Mouse (Mus musculus) liver, embryonic 15.5 days (tissue): ENCODE measurements at regions not wholly inside any gene's neighbourhood (a gene's known extent, or its start where the extent isn't known, plus 50 kb on each side); places are given as distances from the start of the nearest gene placed in this dataset.
A peak's percentile ranks its signal among the peaks of the same experiment; 100 is the strongest.
"Not testable (repeated sequence)": the region's sequence is repeated elsewhere in the genome, so short reads cannot be mapped to it uniquely, and the experiment has no call there.

Source experiments
- ATAC-seq: fragments of 200-750 bp; cut with Nextera tagmentation; 2 replicates; pipeline ENCODE4 v1.8.0; 2017; ENCODE audit warnings: moderate number of reproducible peaks, mild to moderate bottlenecking, moderate library complexity; ENCODE audit not compliant: insufficient read depth
- H3K27ac ChIP-seq: fragments of 300-500 bp; sonication (generic); replicated peaks from 2 replicates; pipeline ENCODE4 v1.5.1; 2015; ENCODE audit warnings: mild to moderate bottlenecking, inconsistent platforms
- H3K27me3 ChIP-seq: fragments of 300-500 bp; sonication (generic); 2 replicates; pipeline ENCODE4 v1.6.1; 2015; ENCODE audit warnings: mild to moderate bottlenecking, inconsistent platforms
- H3K36me3 ChIP-seq: fragments of 300-500 bp; sonication (generic); replicated peaks from 2 replicates; pipeline ENCODE4 v1.6.1; 2015; ENCODE audit warnings: moderate library complexity, mild to moderate bottlenecking, inconsistent platforms
- H3K4me1 ChIP-seq: fragments of 300-500 bp; sonication (generic); replicated peaks from 2 replicates; pipeline ENCODE4 v1.6.1; 2015; ENCODE audit warnings: inconsistent platforms
- H3K4me2 ChIP-seq: fragments of 300-500 bp; sonication (generic); 2 replicates; pipeline ENCODE4 v1.6.1; 2015; ENCODE audit warnings: moderate library complexity, mild to moderate bottlenecking, inconsistent platforms
- H3K4me3 ChIP-seq: fragments of 300-500 bp; sonication (generic); replicated peaks from 2 replicates; pipeline ENCODE4 v1.5.1; 2015; ENCODE audit warnings: mild to moderate bottlenecking, inconsistent platforms
- H3K9ac ChIP-seq: fragments of 300-500 bp; sonication (generic); 2 replicates; pipeline ENCODE4 v1.6.1; 2015; ENCODE audit warnings: moderate library complexity, mild to moderate bottlenecking, inconsistent platforms
- H3K9me3 ChIP-seq: fragments of 300-500 bp; sonication (generic); replicated peaks from 2 replicates; pipeline ENCODE4 v1.6.1; 2016; ENCODE audit warnings: inconsistent platforms
- WGBS: fragments of 180-500 bp; shearing (Covaris S2); methylation state at CpG from one replicate; pipeline ENCODE4 v1.1.7; 2015; ENCODE audit warnings: mixed read lengths; ENCODE audit not compliant: insufficient replicate concordance; 5-methylcytosine and 5-hydroxymethylcytosine counted together
- microRNA-seq: library from miRNA; unstranded; fragments of <30 nt; microRNA quantifications from one replicate; pipeline ENCODE4, GENCODE M21; 2016

- not testable (repeated sequence) for H3K9ac ChIP-seq, H3K27me3 ChIP-seq, H3K27ac ChIP-seq, H3K4me2 ChIP-seq, H3K36me3 ChIP-seq, ATAC-seq, H3K4me3 ChIP-seq, H3K4me1 ChIP-seq, H3K9me3 ChIP-seq
- WGBS: 68% methylated on average over 8 of the region's 13 CpGs
Measured at GRCm38 (mm10) chr10:126285096-126285495, 319.1 kb downstream of the Lrig3 start.

- 75% methylated on average over 12 of the region's 12 CpGs for WGBS
- Histone ChIP-seq H3K4me3 (no peak overlapping the region), H3K4me1 (no peaks in the 10 kb centered on the region), H3K9me3 (no peaks in the 10 kb centered on the region), H3K36me3 (no peaks in the 10 kb centered on the region), H3K27me3 (no peaks in the 10 kb centered on the region), H3K27ac (no peak overlapping the region), H3K4me2 (no peak overlapping the region), H3K9ac (no peak overlapping the region)
- no peak for ATAC-seq
Measured at GRCm38 (mm10) chr10:126270376-126270775, 304.4 kb downstream of the Lrig3 start.

- no peaks in the 10 kb centered on the region for H3K4me1 ChIP-seq
- WGBS: 70% methylated on average over 2 of the region's 2 CpGs
- no peak overlapping the region for H3K9ac ChIP-seq
- no peak overlapping the region for H3K4me2 ChIP-seq
- no peaks in the 10 kb centered on the region for H3K27me3 ChIP-seq
- H3K27ac ChIP-seq: no peak overlapping the region
- H3K36me3 ChIP-seq: no peaks in the 10 kb centered on the region
- H3K9me3 ChIP-seq: no peaks in the 10 kb centered on the region
- H3K4me3 ChIP-seq: no peak overlapping the region
- ATAC-seq: no peak
Measured at GRCm38 (mm10) chr10:126267321-126267998, 301.5 kb downstream of the Lrig3 start.

- no peak for ATAC-seq
- Histone ChIP-seq H3K4me1 (no peaks in the 10 kb centered on the region), H3K36me3 (no peaks in the 10 kb centered on the region), H3K4me2 (no peak overlapping the region), H3K4me3 (no peak overlapping the region), H3K9ac (no peak overlapping the region), H3K27me3 (no peaks in the 10 kb centered on the region), H3K9me3 (0 out of 2 replicates have a peak, but pooled peaks cover 3% of the 10 kb centered on the region), H3K27ac (no peak overlapping the region)
- 69% methylated on average over 8 of the region's 8 CpGs for WGBS
Measured at GRCm38 (mm10) chr10:126257171-126257570, 291.2 kb downstream of the Lrig3 start.

DNA sequence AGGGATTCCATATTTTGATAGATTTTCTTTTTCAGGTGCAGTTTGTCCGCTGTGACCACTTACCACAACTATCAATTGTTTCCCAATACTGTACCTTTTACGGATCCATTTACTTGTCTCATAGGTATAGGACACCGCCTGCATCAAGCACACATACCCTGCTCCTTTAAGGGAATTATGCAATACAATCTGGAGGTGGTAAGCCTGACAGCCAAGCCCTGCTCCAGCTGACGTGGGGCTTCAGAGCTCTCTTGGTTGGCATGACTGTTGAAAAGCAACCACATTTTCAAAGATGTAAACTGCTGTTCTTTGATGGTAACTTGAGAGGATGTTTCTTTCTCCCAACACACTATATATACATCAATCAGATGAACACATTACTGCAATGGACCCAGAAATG, 288.2 kb downstream of the Lrig3 start:
- no peaks in the 10 kb centered on the region for H3K4me1 ChIP-seq
- WGBS: 50% methylated on average over 4 of the region's 4 CpGs
- ATAC-seq: no peak

GRCm38 (mm10) chr10:126249176-126249575, 283.2 kb downstream of the Lrig3 start:
- Histone ChIP-seq H3K4me3 (no peak overlapping the region), H3K36me3 (no peaks in the 10 kb centered on the region), H3K4me2 (no peak overlapping the region), H3K9ac (no peak overlapping the region), H3K4me1 (no peaks in the 10 kb centered on the region), H3K27me3 (no peaks in the 10 kb centered on the region), H3K27ac (no peak overlapping the region), H3K9me3 (no peaks in the 10 kb centered on the region; the same call in 1 of the 2 replicates)
- WGBS: 74% methylated on average over 12 of the region's 12 CpGs
- no peak for ATAC-seq

More for the DNA sequence above, 288.2 kb downstream of the Lrig3 start:
- Histone ChIP-seq H3K27me3 (no peaks in the 10 kb centered on the region), H3K4me2 (no peak overlapping the region), H3K27ac (no peak overlapping the region), H3K36me3 (no peaks in the 10 kb centered on the region), H3K4me3 (no peak overlapping the region), H3K9ac (no peak overlapping the region), H3K9me3 (peaks cover 3% of the 10 kb centered on the region; the same call in 1 of the 2 replicates)

- Histone ChIP-seq H3K9me3 (no peaks in the 10 kb centered on the region), H3K9ac (no peak overlapping the region), H3K4me3 (no peak overlapping the region), H3K36me3 (no peaks in the 10 kb centered on the region), H3K27me3 (no peaks in the 10 kb centered on the region), H3K27ac (no peak overlapping the region), H3K4me2 (no peak overlapping the region), H3K4me1 (no peaks in the 10 kb centered on the region)
- 84% methylated on average over 7 of the region's 7 CpGs for WGBS
- ATAC-seq: no peak
Measured at GRCm38 (mm10) chr10:126243051-126243450, 277.1 kb downstream of the Lrig3 start.

DNA sequence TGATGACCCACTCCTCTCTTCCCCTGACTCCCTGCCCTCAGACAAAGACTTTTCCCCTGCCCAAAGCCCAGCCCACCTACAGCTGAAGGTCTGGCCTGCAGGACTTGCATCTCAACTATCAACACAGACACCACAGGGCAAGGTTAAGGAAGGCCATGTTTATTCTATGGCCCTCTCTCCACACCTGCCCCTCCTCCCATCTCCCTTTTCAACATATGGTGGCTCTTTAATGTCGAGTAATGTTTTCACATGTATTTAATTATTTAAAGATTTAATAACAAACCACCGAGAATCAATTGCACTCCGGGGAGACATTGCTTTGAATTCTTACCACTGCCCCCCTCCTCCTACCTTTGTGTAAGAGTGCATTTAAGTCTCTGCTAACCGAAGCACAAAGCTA, 273.6 kb downstream of the Lrig3 start:
- no peak for ATAC-seq
- Histone ChIP-seq H3K9ac (no peak overlapping the region), H3K27ac (no peak overlapping the region), H3K9me3 (no peaks in the 10 kb centered on the region), H3K4me2 (no peak overlapping the region), H3K4me1 (no peaks in the 10 kb centered on the region), H3K27me3 (no peaks in the 10 kb centered on the region), H3K4me3 (no peak overlapping the region), H3K36me3 (no peaks in the 10 kb centered on the region)
- 64% methylated on average over 4 of the region's 4 CpGs for WGBS

Small RNAs in the stretch of these regions (microRNA-seq; reads per million reads assigned to microRNA genes)
- gene Mir378d: 18.3 reads per million, percentile 35 among the genes with 10 or more reads in this experiment
